Mouse (Mus musculus) forebrain, embryonic 14.5 days (tissue): ENCODE data around the gene Rgs13. TPM values are rescaled to one million over a fixed set of nuclear protein-coding genes. Genes with fewer than 3 reads are reported as not detected.

Experiments used
- ATAC-seq: fragments of 200-750 bp; cut with Nextera tagmentation; 2 replicates; pipeline ENCODE4 v1.8.0; 2017; ENCODE audit warnings: mild to moderate bottlenecking, moderate library complexity
- DNase-seq: peaks from one replicate; pipeline ENCODE4 v3.0.0-alpha.2; 2015; ENCODE audit warnings: low spot score
- H3K27ac ChIP-seq: fragments of 300-500 bp; sonication (generic); 2 replicates; pipeline ENCODE4 v1.5.1; 2014; ENCODE audit warnings: low read depth, mild to moderate bottlenecking, control low read depth, low read length, moderate library complexity
- H3K27me3 ChIP-seq: fragments of 300-500 bp; sonication (generic); replicated peaks from 2 replicates; pipeline ENCODE4 v1.6.1; 2014; ENCODE audit warnings: low read length, control low read depth, mixed read lengths; ENCODE audit not compliant: control insufficient read depth, insufficient read depth
- H3K36me3 ChIP-seq: fragments of 300-500 bp; sonication (generic); 2 replicates; pipeline ENCODE4 v1.6.1; 2014; ENCODE audit warnings: low read length, control low read depth; ENCODE audit not compliant: control insufficient read depth, insufficient read depth
- H3K4me1 ChIP-seq: fragments of 300-500 bp; sonication (generic); 2 replicates; pipeline ENCODE4 v1.6.1; 2014; ENCODE audit warnings: antibody characterized with exemption, low read length, control low read depth; ENCODE audit not compliant: control insufficient read depth, insufficient read depth
- H3K4me2 ChIP-seq: fragments of 300-500 bp; sonication (generic); 2 replicates; pipeline ENCODE4 v1.6.1; 2014; ENCODE audit warnings: mild to moderate bottlenecking, control low read depth, low read length
- H3K4me3 ChIP-seq: fragments of 300-500 bp; sonication (generic); 2 replicates; pipeline ENCODE4 v1.5.1; 2014; ENCODE audit warnings: low read depth, low read length, control low read depth
- H3K9ac ChIP-seq: fragments of 300-500 bp; sonication (generic); 2 replicates; pipeline ENCODE4 v1.6.1; 2014; ENCODE audit warnings: mild to moderate bottlenecking, low read length, control low read depth, moderate library complexity
- H3K9me3 ChIP-seq: fragments of 300-500 bp; sonication (generic); replicated peaks from 2 replicates; pipeline ENCODE4 v1.6.1; 2016; ENCODE audit warnings: low read length, control low read depth, mixed read lengths; ENCODE audit not compliant: control insufficient read depth
- WGBS: fragments of 180-500 bp; shearing (Covaris S2); extraction: QIAGEN DNeasy Blood & Tissue Kit; methylation state at CpG from one replicate; pipeline ENCODE4 v1.1.7; 2014; 5-methylcytosine and 5-hydroxymethylcytosine counted together
- polyA plus RNA-seq: library from polyadenylated mRNA; unstranded; fragments of >200 nt; fragmentation: Nextera tagmentation; extraction: Ambion mirVana; gene quantifications from 2 replicates; pipeline ENCODE4 v1.2.1, GENCODE M21; 2014

Rgs13 gene
- polyA plus RNA-seq, 1 experiment from 2014 or later = 2.3 TPM

DNA sequence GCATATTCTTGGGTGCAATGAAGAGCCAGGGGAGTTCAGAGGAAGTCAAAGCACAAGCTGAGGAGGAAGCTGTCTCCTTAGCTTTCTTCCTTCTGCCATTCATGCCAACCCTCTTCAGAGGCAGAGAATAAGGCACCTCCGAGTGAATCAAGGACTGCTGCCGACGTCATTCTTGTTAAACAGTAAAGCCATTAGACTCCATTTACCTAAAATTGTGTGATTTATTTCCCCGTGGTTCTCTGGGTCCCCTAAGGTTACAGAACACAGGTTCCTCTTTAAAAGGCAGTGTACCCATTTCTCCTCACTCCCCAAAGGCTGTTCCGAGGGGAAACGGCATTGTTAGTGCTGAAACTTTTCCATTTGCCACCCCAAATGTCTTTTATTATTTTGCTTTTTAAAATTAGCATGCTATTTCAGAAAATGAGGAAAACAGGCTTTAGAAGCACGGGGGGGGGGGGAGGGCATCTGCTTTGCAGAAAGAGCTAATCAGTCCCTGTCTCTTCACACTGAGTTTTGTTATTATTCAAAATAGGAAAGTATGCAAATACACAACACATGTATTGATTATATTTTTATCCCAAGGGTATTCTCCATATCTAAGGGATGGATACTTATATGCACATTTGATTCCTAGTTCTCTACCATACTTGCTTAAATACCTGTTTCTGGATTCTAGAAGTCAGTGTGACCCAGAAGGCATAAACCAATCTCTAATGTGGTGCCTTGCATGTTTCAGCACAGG is 9.7 kb upstream of the Rgs13 start:
- Histone ChIP-seq H3K4me1 (0 out of 2 replicates have a peak, but pooled peaks cover 3% of the 10 kb centered on the region), H3K36me3 (no peaks in the 10 kb centered on the region), H3K4me2 (no peak overlapping the region), H3K9ac (no peak overlapping the region), H3K9me3 (no peaks in the 10 kb centered on the region), H3K4me3 (no peak overlapping the region), H3K27ac (no peak overlapping the region), H3K27me3 (no peaks in the 10 kb centered on the region)
- no peak for ATAC-seq
- no peak for DNase-seq
- 53% methylated on average over 7 of the region's 7 CpGs for WGBS

DNA sequence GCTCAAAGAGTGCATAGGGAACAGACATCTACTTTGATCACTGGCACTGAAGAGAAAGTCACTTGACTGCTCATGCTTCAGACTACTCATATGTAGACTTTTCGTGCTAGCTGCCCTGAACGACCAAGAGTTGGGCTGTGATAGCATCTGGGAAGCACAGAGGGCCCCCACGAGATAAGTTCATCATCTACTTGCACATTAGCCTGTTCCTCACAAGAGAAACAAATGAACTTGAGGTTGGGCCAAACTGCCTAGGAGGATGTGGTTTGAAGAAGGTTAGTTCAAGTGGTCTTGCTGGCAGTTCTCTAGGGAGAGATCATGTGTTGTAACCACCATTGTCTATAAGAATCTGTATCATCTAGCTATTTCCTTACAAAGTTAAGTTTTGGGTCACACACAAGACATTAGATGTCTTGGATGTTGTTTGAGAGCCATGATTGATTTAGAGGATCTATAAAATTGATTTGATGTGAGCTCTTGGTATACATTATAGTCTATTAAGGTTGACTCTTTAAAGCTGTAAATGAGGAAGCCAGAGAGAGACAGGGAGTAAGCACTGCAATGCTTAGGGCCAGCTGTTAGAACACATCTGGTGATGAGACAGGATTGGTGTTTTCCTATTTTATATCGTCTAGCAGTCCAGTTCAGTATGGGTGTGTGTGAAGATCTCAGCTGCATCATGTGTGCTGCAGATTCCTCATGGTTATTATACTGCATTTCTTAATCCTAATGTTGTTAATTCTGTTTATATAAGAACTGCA is 8.0 kb upstream of the Rgs13 start:
- Histone ChIP-seq H3K4me1 (0 out of 2 replicates have a peak, but pooled peaks cover 3% of the 10 kb centered on the region), H3K9ac (no peak overlapping the region), H3K4me2 (no peak overlapping the region), H3K27me3 (no peaks in the 10 kb centered on the region), H3K4me3 (no peak overlapping the region), H3K36me3 (no peaks in the 10 kb centered on the region), H3K9me3 (no peaks in the 10 kb centered on the region), H3K27ac (no peak overlapping the region)
- WGBS = 76% methylated on average over 4 of the region's 4 CpGs
- DNase-seq (no peak), ATAC-seq (no peak)

DNA sequence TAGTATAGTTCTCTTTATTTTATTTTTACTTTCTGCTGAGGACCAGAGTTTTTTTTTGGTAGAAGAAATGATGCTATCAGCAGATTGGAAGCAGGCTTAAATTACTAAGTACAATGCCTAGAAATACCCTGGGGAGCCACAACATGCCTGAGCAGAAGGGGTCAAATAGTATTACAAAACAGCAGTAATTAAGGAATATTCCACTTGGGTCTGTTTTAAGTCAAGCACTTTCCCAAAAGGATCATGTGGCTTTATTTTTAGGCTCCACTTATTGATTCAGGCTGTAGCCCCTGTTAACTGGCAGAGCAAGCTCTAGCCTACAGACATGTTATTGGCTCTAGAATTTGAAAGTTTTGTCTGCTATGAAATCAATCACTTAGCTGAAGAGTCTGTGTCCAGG is 6.5 kb upstream of the Rgs13 start:
- H3K9me3 ChIP-seq = no peaks in the 10 kb centered on the region
- no peaks in the 10 kb centered on the region for H3K27me3 ChIP-seq
- no peaks in the 10 kb centered on the region for H3K36me3 ChIP-seq
- no peak overlapping the region for H3K9ac ChIP-seq
- ATAC-seq (no peak), DNase-seq (no peak)
- no peak overlapping the region for H3K4me2 ChIP-seq
- no peak overlapping the region for H3K27ac ChIP-seq
- H3K4me3 ChIP-seq = no peak overlapping the region
- no peaks in the 10 kb centered on the region for H3K4me1 ChIP-seq

DNA sequence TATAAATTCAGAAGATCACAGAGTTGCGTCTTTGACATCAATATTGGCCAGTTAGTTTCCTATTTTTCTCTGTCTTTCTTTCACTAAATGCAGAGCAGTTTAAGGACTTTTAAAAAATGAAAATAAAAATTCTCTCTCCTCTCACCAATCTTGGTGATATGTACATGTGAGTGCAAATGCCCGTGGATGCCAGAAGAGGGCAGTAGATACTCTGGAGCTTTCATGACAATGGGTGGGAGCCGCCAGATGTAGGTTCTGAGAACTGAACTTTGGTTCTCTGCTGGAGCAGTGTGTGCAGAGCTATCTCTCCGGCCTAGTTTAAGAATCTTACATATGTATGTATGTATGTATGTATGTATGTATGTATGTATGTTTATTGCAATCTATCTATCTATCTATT is 2.4 kb upstream of the Rgs13 start:
- Histone ChIP-seq H3K9me3 (no peaks in the 10 kb centered on the region), H3K9ac (no peak overlapping the region), H3K27me3 (no peaks in the 10 kb centered on the region), H3K27ac (no peak overlapping the region), H3K36me3 (no peaks in the 10 kb centered on the region), H3K4me3 (no peak overlapping the region), H3K4me1 (peaks cover 6% of the 10 kb centered on the region; the same call in 1 of the 2 replicates), H3K4me2 (no peak overlapping the region)
- DNase-seq = no peak
- ATAC-seq = no peak
- 96% methylated on average over 4 of the region's 4 CpGs for WGBS

DNA sequence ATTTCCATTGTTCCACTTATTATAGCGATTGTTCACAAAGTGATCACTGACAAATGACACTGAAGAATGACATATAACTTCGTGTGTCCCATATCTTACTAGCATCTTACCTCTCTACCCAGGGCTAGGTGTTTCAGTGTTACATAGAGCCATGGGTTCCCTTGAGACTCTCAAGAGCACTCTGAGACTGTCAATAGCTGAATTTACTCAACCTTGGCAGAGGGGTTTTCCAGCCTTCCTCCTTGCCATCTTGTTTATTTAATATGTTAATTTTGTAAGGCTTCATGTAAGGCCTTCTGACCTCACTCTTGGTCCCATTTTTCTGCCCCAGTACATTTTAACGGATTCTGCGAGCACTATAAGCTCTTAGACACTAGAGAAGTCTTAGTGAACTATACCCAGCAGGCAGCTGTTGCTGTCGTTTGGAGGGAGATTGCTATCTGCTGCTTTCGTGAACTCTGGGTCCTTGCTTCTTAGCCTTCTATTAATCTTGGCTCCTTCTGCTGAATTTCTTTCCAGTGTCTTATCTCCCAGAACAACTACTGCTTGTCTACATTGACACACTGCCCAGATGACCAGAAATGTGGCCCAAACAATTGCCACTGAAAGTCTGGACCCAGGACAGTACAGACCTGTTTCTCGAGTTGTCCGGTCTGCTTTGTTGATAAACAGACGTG is 1.2 kb upstream of the Rgs13 start:
- H3K9me3 ChIP-seq = no peaks in the 10 kb centered on the region
- no peak overlapping the region for H3K9ac ChIP-seq
- H3K27ac ChIP-seq = no peak overlapping the region
- H3K36me3 ChIP-seq = no peaks in the 10 kb centered on the region
- 77% methylated on average over 9 of the region's 9 CpGs for WGBS
- H3K27me3 ChIP-seq = no peaks in the 10 kb centered on the region
- peaks cover 6% of the 10 kb centered on the region; the same call in 1 of the 2 replicates for H3K4me1 ChIP-seq
- DNase-seq = no peak
- H3K4me3 ChIP-seq = no peak overlapping the region
- no peak for ATAC-seq
- no peak overlapping the region for H3K4me2 ChIP-seq

DNA sequence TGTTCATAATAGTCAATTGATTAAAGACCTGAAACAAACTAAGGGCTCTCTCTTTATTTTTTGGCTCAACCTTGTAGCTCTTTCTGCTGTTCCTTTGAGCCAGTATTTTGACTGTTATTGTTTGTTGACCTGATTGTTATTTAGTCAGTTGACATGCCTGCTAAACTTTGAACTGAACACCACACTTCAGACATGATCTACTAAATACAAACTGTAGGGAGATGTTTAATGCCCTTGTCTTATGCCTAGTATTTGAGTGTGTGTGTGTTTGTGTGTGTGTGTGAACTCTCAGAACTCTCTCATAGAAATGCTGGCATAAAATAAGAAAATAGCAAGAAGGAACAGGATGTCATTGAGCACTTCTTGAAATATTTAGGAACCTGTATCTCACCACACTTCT is 448 bp upstream of the Rgs13 start:
- ATAC-seq (peak; percentile 51), DNase-seq (no peak)
- Histone ChIP-seq H3K4me3 (no peak overlapping the region), H3K9me3 (no peaks in the 10 kb centered on the region), H3K4me1 (peaks cover 6% of the 10 kb centered on the region; the same call in 1 of the 2 replicates), H3K4me2 (no peak overlapping the region), H3K9ac (no peak overlapping the region), H3K27me3 (no peaks in the 10 kb centered on the region), H3K27ac (no peak overlapping the region), H3K36me3 (no peaks in the 10 kb centered on the region)

DNA sequence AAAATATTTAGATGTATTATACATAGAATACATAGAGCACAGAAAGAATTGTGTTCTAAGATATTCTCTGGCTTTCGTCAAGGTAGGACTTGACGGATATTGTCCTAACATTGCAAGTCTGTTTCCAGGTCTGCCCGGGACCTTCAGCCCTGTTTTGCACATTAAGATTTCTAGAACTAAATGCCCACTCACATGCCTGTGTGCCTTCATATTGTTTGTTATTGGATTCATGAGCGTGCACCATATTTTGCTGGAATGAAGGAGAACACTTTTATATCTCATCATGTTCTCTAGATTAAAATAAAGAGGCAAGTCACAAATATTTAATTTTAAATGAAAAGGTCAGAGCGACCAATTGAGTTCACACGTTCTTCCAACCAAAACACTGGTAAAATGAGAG is 2.4 kb downstream of the Rgs13 start:
- Histone ChIP-seq H3K4me1 (peaks cover 6% of the 10 kb centered on the region; the same call in 1 of the 2 replicates), H3K36me3 (no peaks in the 10 kb centered on the region), H3K9ac (no peak overlapping the region), H3K4me3 (no peak overlapping the region), H3K27me3 (no peaks in the 10 kb centered on the region), H3K9me3 (no peaks in the 10 kb centered on the region), H3K4me2 (no peak overlapping the region), H3K27ac (no peak overlapping the region)
- 94% methylated on average over 6 of the region's 6 CpGs for WGBS
- ATAC-seq (no peak), DNase-seq (no peak)

DNA sequence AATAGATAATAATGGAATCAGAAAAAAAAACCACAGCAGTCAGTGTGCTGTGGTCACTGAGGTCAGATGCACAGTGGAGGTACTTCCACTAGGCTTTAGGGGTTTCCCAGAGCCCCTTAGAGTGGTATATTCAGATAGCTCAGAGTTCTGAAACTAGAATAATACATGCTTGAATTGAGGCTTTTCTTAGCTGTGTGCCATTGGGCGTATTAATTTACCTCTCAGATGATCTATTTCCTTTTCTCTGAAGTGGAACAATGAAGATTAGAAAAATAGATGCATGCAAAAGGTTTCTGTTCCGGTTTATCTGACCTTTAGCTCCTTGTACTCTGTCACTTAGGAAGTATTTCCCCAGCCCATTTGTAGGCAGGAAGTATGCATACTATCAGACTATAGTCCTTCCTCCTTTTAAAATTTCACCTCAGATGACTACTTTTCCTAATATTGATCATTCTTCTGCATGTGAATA is 3.6 kb downstream of the Rgs13 start:
- DNase-seq = no peak
- no peaks in the 10 kb centered on the region for H3K9me3 ChIP-seq
- H3K27me3 ChIP-seq = no peaks in the 10 kb centered on the region
- ATAC-seq = no peak
- no peaks in the 10 kb centered on the region for H3K36me3 ChIP-seq
- H3K4me1 ChIP-seq = peaks cover 6% of the 10 kb centered on the region; the same call in 1 of the 2 replicates
- no peak overlapping the region for H3K4me2 ChIP-seq
- H3K27ac ChIP-seq = no peak overlapping the region
- no peak overlapping the region for H3K9ac ChIP-seq
- no peak overlapping the region for H3K4me3 ChIP-seq
- 72% methylated on average over 2 of the region's 2 CpGs for WGBS
